Mouse (Mus musculus): ENCODE results near the gene Panx1. TPM values are rescaled to one million over a fixed set of nuclear protein-coding genes. Genes with fewer than 3 reads are reported as not detected.
A peak's percentile ranks its signal among the peaks of the same experiment; 100 is the strongest.

The Panx1 gene
- polyA plus RNA-seq, 1 experiment from 2014 or later: 24.0 TPM

- Histone ChIP-seq H3K36me3 (ENCODE audit: control insufficient read depth, insufficient read depth, low read length) (no peaks in the 10 kb centered on the region), H3K4me1 (replicated peaks; ENCODE audit: control insufficient read depth, insufficient read depth, low read length) (peaks cover 3% of the 10 kb centered on the region), H3K9me3 (ENCODE audit: control insufficient read depth, low read length) (no peaks in the 10 kb centered on the region), H3K9ac (ENCODE audit: low read depth, low read length) (no peak overlapping the region), H3K4me2 (no peak overlapping the region), H3K27ac (ENCODE audit: low read depth, low read length) (no peak overlapping the region), H3K27me3 (replicated peaks; ENCODE audit: control insufficient read depth, insufficient read depth, low read length) (no peaks in the 10 kb centered on the region), H3K4me3 (ENCODE audit: low read depth, low read length) (no peak overlapping the region)
- WGBS: 89% methylated on average over 4 of the region's 4 CpGs
- DNase-seq (ENCODE audit: low spot score): no peak
- ATAC-seq (replicated peaks; ENCODE audit: low FRiP score): no peak
Observed at GRCm38 (mm10) chr9:15032797-15033196, 12.5 kb downstream of the Panx1 start.

- no peak for DNase-seq (ENCODE audit: low spot score)
- Histone ChIP-seq H3K4me1 (replicated peaks; ENCODE audit: control insufficient read depth, insufficient read depth, low read length) (no peaks in the 10 kb centered on the region), H3K27me3 (replicated peaks; ENCODE audit: control insufficient read depth, insufficient read depth, low read length) (no peaks in the 10 kb centered on the region), H3K4me3 (ENCODE audit: low read depth, low read length) (no peak overlapping the region), H3K9me3 (ENCODE audit: control insufficient read depth, low read length) (no peaks in the 10 kb centered on the region), H3K27ac (ENCODE audit: low read depth, low read length) (no peak overlapping the region), H3K9ac (ENCODE audit: low read depth, low read length) (no peak overlapping the region), H3K36me3 (ENCODE audit: control insufficient read depth, insufficient read depth, low read length) (no peaks in the 10 kb centered on the region), H3K4me2 (no peak overlapping the region)
- ATAC-seq (replicated peaks; ENCODE audit: low FRiP score): no peak
- 79% methylated on average over 8 of the region's 8 CpGs for WGBS
Observed at GRCm38 (mm10) chr9:15030771-15031170, 14.5 kb downstream of the Panx1 start.

- no peak overlapping the region for H3K9ac ChIP-seq (ENCODE audit: low read depth, low read length)
- no peaks in the 10 kb centered on the region for H3K9me3 ChIP-seq (ENCODE audit: control insufficient read depth, low read length)
- DNase-seq (ENCODE audit: low spot score) (no peak), ATAC-seq (replicated peaks; ENCODE audit: low FRiP score) (peak; percentile 60)
- H3K4me2 ChIP-seq: no peak overlapping the region
- no peaks in the 10 kb centered on the region for H3K4me1 ChIP-seq (replicated peaks; ENCODE audit: control insufficient read depth, insufficient read depth, low read length)
- no peak overlapping the region for H3K4me3 ChIP-seq (ENCODE audit: low read depth, low read length)
- H3K27ac ChIP-seq (ENCODE audit: low read depth, low read length): no peak overlapping the region
- 50% methylated on average over 5 of the region's 5 CpGs for WGBS
- H3K27me3 ChIP-seq (replicated peaks; ENCODE audit: control insufficient read depth, insufficient read depth, low read length): no peaks in the 10 kb centered on the region
- no peaks in the 10 kb centered on the region for H3K36me3 ChIP-seq (ENCODE audit: control insufficient read depth, insufficient read depth, low read length)
Observed at GRCm38 (mm10) chr9:15029025-15029727, 16.1 kb downstream of the Panx1 start.

GRCm38 (mm10) chr9:15027725-15028124 is 17.6 kb downstream of the Panx1 start:
- ATAC-seq (replicated peaks; ENCODE audit: low FRiP score): no peak
- Histone ChIP-seq H3K4me3 (ENCODE audit: low read depth, low read length) (no peak overlapping the region), H3K4me1 (replicated peaks; ENCODE audit: control insufficient read depth, insufficient read depth, low read length) (no peaks in the 10 kb centered on the region), H3K4me2 (no peak overlapping the region), H3K27ac (ENCODE audit: low read depth, low read length) (no peak overlapping the region), H3K36me3 (ENCODE audit: control insufficient read depth, insufficient read depth, low read length) (no peaks in the 10 kb centered on the region), H3K9me3 (ENCODE audit: control insufficient read depth, low read length) (no peaks in the 10 kb centered on the region), H3K9ac (ENCODE audit: low read depth, low read length) (no peak overlapping the region), H3K27me3 (replicated peaks; ENCODE audit: control insufficient read depth, insufficient read depth, low read length) (no peaks in the 10 kb centered on the region)
- no peak for DNase-seq (ENCODE audit: low spot score)
- 56% methylated on average over 3 of the region's 3 CpGs for WGBS

GRCm38 (mm10) chr9:15023049-15023448 is 22.2 kb downstream of the Panx1 start:
- ATAC-seq (replicated peaks; ENCODE audit: low FRiP score) (no peak), DNase-seq (ENCODE audit: low spot score) (no peak)
- Histone ChIP-seq H3K9ac (ENCODE audit: low read depth, low read length) (no peak overlapping the region), H3K4me3 (ENCODE audit: low read depth, low read length) (no peak overlapping the region), H3K27me3 (replicated peaks; ENCODE audit: control insufficient read depth, insufficient read depth, low read length) (no peaks in the 10 kb centered on the region), H3K4me1 (replicated peaks; ENCODE audit: control insufficient read depth, insufficient read depth, low read length) (no peaks in the 10 kb centered on the region), H3K9me3 (ENCODE audit: control insufficient read depth, low read length) (no peaks in the 10 kb centered on the region), H3K27ac (ENCODE audit: low read depth, low read length) (no peak overlapping the region), H3K4me2 (no peak overlapping the region), H3K36me3 (ENCODE audit: control insufficient read depth, insufficient read depth, low read length) (no peaks in the 10 kb centered on the region)
- WGBS: 72% methylated on average over 1 of the region's 1 CpGs

- Histone ChIP-seq H3K36me3 (ENCODE audit: control insufficient read depth, insufficient read depth, low read length) (no peaks in the 10 kb centered on the region), H3K9me3 (ENCODE audit: control insufficient read depth, low read length) (no peaks in the 10 kb centered on the region), H3K4me1 (replicated peaks; ENCODE audit: control insufficient read depth, insufficient read depth, low read length) (no peaks in the 10 kb centered on the region), H3K27ac (ENCODE audit: low read depth, low read length) (no peak overlapping the region), H3K27me3 (replicated peaks; ENCODE audit: control insufficient read depth, insufficient read depth, low read length) (no peaks in the 10 kb centered on the region), H3K9ac (ENCODE audit: low read depth, low read length) (no peak overlapping the region), H3K4me3 (ENCODE audit: low read depth, low read length) (no peak overlapping the region), H3K4me2 (no peak overlapping the region)
- 59% methylated on average over 9 of the region's 9 CpGs for WGBS
- DNase-seq (ENCODE audit: low spot score): no peak
- no peak for ATAC-seq (replicated peaks; ENCODE audit: low FRiP score)
Observed at GRCm38 (mm10) chr9:15021156-15021555, 24.1 kb downstream of the Panx1 start.

- H3K27ac ChIP-seq (ENCODE audit: low read depth, low read length): no peak overlapping the region
- H3K9ac ChIP-seq (ENCODE audit: low read depth, low read length): no peak overlapping the region
- H3K36me3 ChIP-seq (ENCODE audit: control insufficient read depth, insufficient read depth, low read length): no peaks in the 10 kb centered on the region
- no peaks in the 10 kb centered on the region for H3K27me3 ChIP-seq (replicated peaks; ENCODE audit: control insufficient read depth, insufficient read depth, low read length)
- DNase-seq (ENCODE audit: low spot score) (no peak), ATAC-seq (replicated peaks; ENCODE audit: low FRiP score) (no peak)
- no peak overlapping the region for H3K4me2 ChIP-seq
- H3K9me3 ChIP-seq (ENCODE audit: control insufficient read depth, low read length): no peaks in the 10 kb centered on the region
- H3K4me3 ChIP-seq (ENCODE audit: low read depth, low read length): no peak overlapping the region
- WGBS: 85% methylated on average over 5 of the region's 5 CpGs
- H3K4me1 ChIP-seq (replicated peaks; ENCODE audit: control insufficient read depth, insufficient read depth, low read length): no peaks in the 10 kb centered on the region
Observed at GRCm38 (mm10) chr9:15020561-15021080, 24.7 kb downstream of the Panx1 start.

GRCm38 (mm10) chr9:15018756-15019131 is 26.5 kb downstream of the Panx1 start:
- H3K9ac ChIP-seq (ENCODE audit: low read depth, low read length): no peak overlapping the region
- no peak for DNase-seq (ENCODE audit: low spot score)
- ATAC-seq (replicated peaks; ENCODE audit: low FRiP score): no peak
- H3K27ac ChIP-seq (ENCODE audit: low read depth, low read length): no peak overlapping the region
- WGBS: 63% methylated on average over 5 of the region's 5 CpGs
- no peaks in the 10 kb centered on the region for H3K36me3 ChIP-seq (ENCODE audit: control insufficient read depth, insufficient read depth, low read length)
- H3K27me3 ChIP-seq (replicated peaks; ENCODE audit: control insufficient read depth, insufficient read depth, low read length): no peaks in the 10 kb centered on the region
- H3K9me3 ChIP-seq (ENCODE audit: control insufficient read depth, low read length): no peaks in the 10 kb centered on the region
- H3K4me1 ChIP-seq (replicated peaks; ENCODE audit: control insufficient read depth, insufficient read depth, low read length): no peaks in the 10 kb centered on the region
- H3K4me3 ChIP-seq (ENCODE audit: low read depth, low read length): no peak overlapping the region
- H3K4me2 ChIP-seq: no peak overlapping the region
